Mouse (Mus musculus): ENCODE data around the gene Angptl2.

Gene Angptl2

GRCm38 (mm10) chr2:33203284-33203683, 12.6 kb upstream of the Angptl2 start:
- no peak for DNase-seq

GRCm38 (mm10) chr2:33204980-33205379, 10.9 kb upstream of the Angptl2 start:
- no peak for DNase-seq

- no peak for DNase-seq
These were observed 9.8 kb upstream of the Angptl2 start for GRCm38 (mm10) chr2:33205939-33206525.

- no peak for DNase-seq
These were observed 8.8 kb upstream of the Angptl2 start for GRCm38 (mm10) chr2:33207069-33207468.

- DNase-seq: no peak
These were observed 7.7 kb upstream of the Angptl2 start for GRCm38 (mm10) chr2:33208134-33208533.

- DNase-seq: peak; percentile 38
These were observed 5.0 kb upstream of the Angptl2 start for GRCm38 (mm10) chr2:33210841-33211240.

GRCm38 (mm10) chr2:33211263-33211662, 4.6 kb upstream of the Angptl2 start:
- DNase-seq: peak; percentile 79

GRCm38 (mm10) chr2:33215177-33215699, 631 bp upstream of the Angptl2 start:
- peak; percentile 36 for DNase-seq

- no peak for DNase-seq
These were observed 966 bp downstream of the Angptl2 start for GRCm38 (mm10) chr2:33216645-33217424.

- DNase-seq: no peak
These were observed 1.5 kb downstream of the Angptl2 start for GRCm38 (mm10) chr2:33217425-33217794.

GRCm38 (mm10) chr2:33218903-33219625, 3.2 kb downstream of the Angptl2 start:
- no peak for DNase-seq

- no peak for DNase-seq
These were observed 3.8 kb downstream of the Angptl2 start for GRCm38 (mm10) chr2:33219637-33220036.

GRCm38 (mm10) chr2:33220246-33220645, 4.4 kb downstream of the Angptl2 start:
- no peak for DNase-seq

GRCm38 (mm10) chr2:33220674-33221338, 4.9 kb downstream of the Angptl2 start:
- DNase-seq: no peak

- no peak for DNase-seq
These were observed 5.6 kb downstream of the Angptl2 start for GRCm38 (mm10) chr2:33221339-33221900.

- DNase-seq: no peak
These were observed 6.6 kb downstream of the Angptl2 start for GRCm38 (mm10) chr2:33222480-33222879.

GRCm38 (mm10) chr2:33223656-33224358, 7.9 kb downstream of the Angptl2 start:
- no peak for DNase-seq

GRCm38 (mm10) chr2:33225921-33226320, 10.1 kb downstream of the Angptl2 start:
- DNase-seq: no peak

GRCm38 (mm10) chr2:33228077-33228476, 12.2 kb downstream of the Angptl2 start:
- no peak for DNase-seq

GRCm38 (mm10) chr2:33228551-33228950, 12.7 kb downstream of the Angptl2 start:
- DNase-seq: no peak

- no peak for DNase-seq
These were observed 14.8 kb downstream of the Angptl2 start for GRCm38 (mm10) chr2:33230701-33231100.

- no peak for DNase-seq
These were observed 15.9 kb downstream of the Angptl2 start for GRCm38 (mm10) chr2:33231788-33232187.

All from cerebellum, adult 11-12 months (tissue).